Mouse (Mus musculus) liver, embryonic 14.5 days (tissue): ENCODE results near the gene Ttf2. TPM values are rescaled to one million over a fixed set of nuclear protein-coding genes. Genes with fewer than 3 reads are reported as not detected.

Experiments used
- ATAC-seq: fragments of 200-750 bp; cut with Nextera tagmentation; 2 replicates; pipeline ENCODE4 v1.8.0; 2017; ENCODE audit warnings: moderate number of reproducible peaks, mild to moderate bottlenecking, moderate library complexity; ENCODE audit not compliant: insufficient read depth
- DNase-seq, 3 experiments: peaks; one replicate each; pipeline ENCODE4 v3.0.0-alpha.2; 2012 to 2013; ENCODE audit warnings: low read depth in 3 of 3, low spot score in 3 of 3
- H3K27ac ChIP-seq: fragments of 300-500 bp; sonication (generic); 2 replicates; pipeline ENCODE4 v1.5.1; 2014; ENCODE audit warnings: moderate library complexity, mild to moderate bottlenecking, control low read depth, inconsistent platforms
- H3K27me3 ChIP-seq: fragments of 300-500 bp; sonication (generic); 2 replicates; pipeline ENCODE4 v1.6.1; 2014; ENCODE audit warnings: mild to moderate bottlenecking, low read length, moderate library complexity; ENCODE audit not compliant: control insufficient read depth, insufficient read depth
- H3K36me3 ChIP-seq: fragments of 300-500 bp; sonication (generic); replicated peaks from 2 replicates; pipeline ENCODE4 v1.6.1; 2014; ENCODE audit warnings: low read depth; ENCODE audit not compliant: control insufficient read depth, insufficient read depth
- H3K4me1 ChIP-seq, 2 experiments: fragments of 200-500 bp in 1 of 2; fragments of 300-500 bp in 1 of 2; sonication (generic) in 1 of 2; replicated peaks; 2 replicates each; pipeline ENCODE4 v1.6.1; 2012 to 2014; ENCODE audit warnings: antibody characterized with exemption in 1 of 2, inconsistent platforms in 1 of 2, low read length in 1 of 2; ENCODE audit not compliant: control insufficient read depth in 2 of 2, insufficient read depth in 2 of 2
- H3K4me2 ChIP-seq: fragments of 300-500 bp; sonication (generic); 2 replicates; pipeline ENCODE4 v1.6.1; 2014; ENCODE audit warnings: low read depth, mild to moderate bottlenecking, control low read depth, moderate library complexity
- H3K4me3 ChIP-seq, 2 experiments: fragments of 200-500 bp in 1 of 2; fragments of 300-500 bp in 1 of 2; sonication (generic) in 1 of 2; 2 replicates each; pipeline ENCODE4 v1.5.1; 2012 to 2014; ENCODE audit warnings: low read depth in 2 of 2, low read length in 2 of 2, mild to moderate bottlenecking in 2 of 2, control low read depth in 1 of 2, inconsistent platforms in 1 of 2, moderate library complexity in 1 of 2; ENCODE audit not compliant: insufficient read depth in 1 of 2
- H3K9ac ChIP-seq: fragments of 300-500 bp; sonication (generic); replicated peaks from 2 replicates; pipeline ENCODE4 v1.6.1; 2014; ENCODE audit warnings: mild to moderate bottlenecking, control low read depth, moderate library complexity
- H3K9me3 ChIP-seq: fragments of 300-500 bp; sonication (generic); 2 replicates; pipeline ENCODE4 v1.6.1; 2016; ENCODE audit warnings: low read length, mixed read lengths; ENCODE audit not compliant: control insufficient read depth
- CTCF ChIP-seq: IDR thresholded peaks from 2 replicates; pipeline ENCODE4 v1.5.1; 2016; ENCODE audit warnings: antibody characterized with exemption, low read depth, control low read depth
- EP300 ChIP-seq: IDR thresholded peaks from 2 replicates; pipeline ENCODE4 v1.6.1; 2016; ENCODE audit warnings: antibody characterized with exemption, low read depth
- WGBS: fragments of 180-500 bp; shearing (Covaris S2); extraction: QIAGEN DNeasy Blood & Tissue Kit; methylation state at CpG from one replicate; pipeline ENCODE4 v1.1.7; 2014; ENCODE audit not compliant: insufficient replicate concordance; 5-methylcytosine and 5-hydroxymethylcytosine counted together
- polyA plus RNA-seq, 2 experiments: library from polyadenylated mRNA; depleted of rRNA in 1 of 2; stranded (reverse) in 1 of 2; unstranded in 1 of 2; fragments of >200 nt; fragmentation: Nextera tagmentation in 1 of 2; extraction: Ambion mirVana in 1 of 2; gene quantifications; 2 replicates each; pipeline versions ENCODE4 v1.2.1 to v1.2.3; 2012 to 2014

Ttf2 gene
- polyA plus RNA-seq, 2 experiments: 6.8 TPM

DNA sequence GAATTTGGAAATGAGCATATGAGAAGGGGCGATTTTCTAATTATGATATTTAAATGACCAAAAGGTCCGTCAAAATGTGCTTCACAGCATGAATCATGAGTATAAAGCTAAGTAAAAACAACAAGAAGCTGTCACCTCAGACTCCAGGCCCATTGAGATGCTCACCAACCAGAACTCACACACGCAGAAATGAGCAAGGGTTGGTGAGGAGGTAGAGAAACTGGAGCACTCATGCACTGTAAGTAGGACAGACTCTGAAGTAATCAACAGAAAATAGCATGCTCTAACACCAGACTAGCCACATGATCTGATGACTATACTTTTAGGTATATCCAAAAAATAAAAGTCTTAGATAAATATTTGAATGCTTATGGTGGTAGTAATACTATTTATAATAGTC is 79.1 kb downstream of the Ttf2 start:
- no peaks in the 10 kb centered on the region for H3K27me3 ChIP-seq
- no peak overlapping the region for H3K4me3 ChIP-seq
- H3K4me2 ChIP-seq: no peak overlapping the region

DNA sequence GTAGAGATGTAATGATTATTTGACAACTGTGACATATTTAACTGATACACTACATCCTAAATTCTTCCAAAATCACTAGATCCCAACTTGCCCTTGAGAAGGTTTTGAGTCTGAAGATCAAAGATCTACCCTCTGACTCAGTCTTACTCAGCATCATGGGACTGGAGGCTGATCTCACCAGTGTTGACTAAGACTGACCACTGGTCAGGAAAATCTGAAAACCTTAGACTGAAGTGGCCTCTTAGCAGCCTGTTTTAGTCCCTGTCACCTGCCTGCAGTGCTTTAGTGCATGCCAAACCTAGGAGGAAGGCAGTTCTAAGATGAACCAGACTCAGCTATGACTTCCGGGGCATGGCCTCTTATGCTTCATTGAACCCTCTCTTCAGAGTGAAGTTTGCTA is 80.2 kb downstream of the Ttf2 start:
- Histone ChIP-seq H3K4me3 (no peak overlapping the region), H3K9me3 (no peaks in the 10 kb centered on the region), H3K36me3 (no peaks in the 10 kb centered on the region), H3K9ac (no peak overlapping the region), H3K4me1 (no peaks in the 10 kb centered on the region; a peak in 1 of 4 replicates), H3K27ac (no peak overlapping the region), H3K27me3 (no peaks in the 10 kb centered on the region), H3K4me2 (no peak overlapping the region)
- 72% methylated on average over 1 of the region's 1 CpGs for WGBS
- DNase-seq: no peak
- ATAC-seq: no peak
- TF ChIP-seq EP300 (no peak), CTCF (no peak)

More for the DNA sequence above, 79.1 kb downstream of the Ttf2 start:
- H3K36me3 ChIP-seq: no peaks in the 10 kb centered on the region
- no peaks in the 10 kb centered on the region; a peak in 1 of 4 replicates for H3K4me1 ChIP-seq
- DNase-seq (no peak), ATAC-seq (no peak)
- H3K9me3 ChIP-seq: no peaks in the 10 kb centered on the region
- no peak overlapping the region for H3K9ac ChIP-seq
- no peak overlapping the region for H3K27ac ChIP-seq
- TF ChIP-seq EP300 (no peak), CTCF (no peak)
- WGBS: 63% methylated on average over 3 of the region's 3 CpGs

Other genes with a start within 250 kb of the Ttf2 start
- 0.02 TPM in 1 of 2 replicates, not detected in the other for gene Vtcn1, start 144.2 kb downstream of the Ttf2 start, polyA plus RNA-seq (2012; rRNA removed)
- gene Vtcn1, start 144.2 kb downstream of the Ttf2 start, polyA plus RNA-seq (2014; fragmentation: Nextera tagmentation; extraction: Ambion mirVana): not detected in 2 replicates
- 0.79 and 0.88 TPM in 2 replicates for gene Trim45, start 47.5 kb downstream of the Ttf2 start, polyA plus RNA-seq (2012; rRNA removed)
- 0.43 and 0.56 TPM in 2 replicates for gene Trim45, start 47.5 kb downstream of the Ttf2 start, polyA plus RNA-seq (2014; fragmentation: Nextera tagmentation; extraction: Ambion mirVana)
- 0.02 and 0.03 TPM in 2 replicates for gene Cd101, start 59.9 kb upstream of the Ttf2 start, polyA plus RNA-seq (2012; rRNA removed)
- gene Cd101, start 59.9 kb upstream of the Ttf2 start, polyA plus RNA-seq (2014; fragmentation: Nextera tagmentation; extraction: Ambion mirVana): 0.03 and 0.05 TPM in 2 replicates
- 0.96 and 1.2 TPM in 2 replicates for gene Ptgfrn, start 140.6 kb upstream of the Ttf2 start, polyA plus RNA-seq (2012; rRNA removed)
- 0.29 and 0.38 TPM in 2 replicates for gene Ptgfrn, start 140.6 kb upstream of the Ttf2 start, polyA plus RNA-seq (2014; fragmentation: Nextera tagmentation; extraction: Ambion mirVana)